Mouse (Mus musculus): ENCODE measurements around the gene Olfr1564.
"Not testable (repeated sequence)": the region's sequence is repeated elsewhere in the genome, so short reads cannot be mapped to it uniquely, and the experiment has no call there.

Gene Olfr1564

GRCm38 (mm10) chr17:33221590-33221989 lies at the start of gene Olfr1564:
TSS of gene Olfr1564 (minus strand) at chr17:33221690.
- in situ Hi-C loops (cut with MboI, MseI) = no loop called here

GRCm38 (mm10) chr17:33268907-33269306 lies 47.4 kb upstream of the Olfr1564 start:
- in situ Hi-C loops (cut with MboI, MseI) = no loop called here

GRCm38 (mm10) chr17:33264376-33264775 lies 42.9 kb upstream of the Olfr1564 start, which contains the start of gene Olfr63:
TSS of gene Olfr63 (plus strand) at chr17:33264676.
- in situ Hi-C loops (cut with MboI, MseI) = no loop called here

GRCm38 (mm10) chr17:33255319-33255657 lies 33.8 kb upstream of the Olfr1564 start:
- in situ Hi-C loops (cut with MboI, MseI) = not testable (repeated sequence)

GRCm38 (mm10) chr17:33254530-33255318 lies 33.2 kb upstream of the Olfr1564 start, which contains the start of gene Zfp955a:
TSS of gene Zfp955a (minus strand) at chr17:33255145.
- in situ Hi-C loops (cut with MboI, MseI) = not testable (repeated sequence)

- in situ Hi-C loops (cut with MboI, MseI) = loop anchor here in 1 of 2 experiments (5.0 kb wide), 1 partner anchor 71 kb away; no protein-coding TSS in a partner anchor
Measured at GRCm38 (mm10) chr17:33236646-33237045, 15.2 kb upstream of the Olfr1564 start.

DNA sequence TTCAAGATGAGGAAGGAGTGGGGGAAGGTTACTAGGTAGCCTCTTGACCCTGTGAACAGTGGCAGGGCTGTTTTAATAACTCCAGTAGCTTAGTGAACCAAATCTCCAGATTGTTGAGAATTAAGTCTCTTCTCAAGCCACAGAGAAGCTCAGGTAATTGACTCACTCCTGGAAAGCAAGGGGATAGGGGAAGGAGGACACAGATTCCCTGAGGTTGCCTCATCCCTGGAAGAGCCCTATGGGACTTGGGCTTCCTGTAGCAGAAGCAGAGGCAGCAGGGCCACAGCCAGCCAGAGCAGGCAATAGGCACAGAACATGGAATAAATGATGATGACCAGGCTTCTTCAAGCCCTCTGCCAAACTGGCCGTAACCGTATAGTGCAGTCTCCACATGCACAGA lies 30.5 kb downstream of the Olfr1564 start, which contains the start of gene Olfr239:
Gene Olfr239 (plus strand): TSS at position 301 of the 400 bp plus-strand sequence.
- in situ Hi-C loops (cut with MboI, MseI) = not testable (repeated sequence)

GRCm38 (mm10) chr17:33168147-33168546 lies 53.3 kb downstream of the Olfr1564 start, which contains the start of gene Olfr55:
TSS of gene Olfr55 (plus strand) at chr17:33168447.
- in situ Hi-C loops (cut with MboI, MseI) = loop anchor here in 1 of 2 experiments (10.0 kb wide), 1 partner anchor 1243 kb away; no protein-coding TSS in a partner anchor

All from T-helper 17 cell (primary cell).